Mouse (Mus musculus) embryonic facial prominence, embryonic 14.5 days (tissue): ENCODE measurements around the gene Atg16l1. TPM values are rescaled to one million over a fixed set of nuclear protein-coding genes. Genes with fewer than 3 reads are reported as not detected.
"Not testable (repeated sequence)": the region's sequence is repeated elsewhere in the genome, so short reads cannot be mapped to it uniquely, and the experiment has no call there.

Experiments
- ATAC-seq: fragments of 200-750 bp; cut with Nextera tagmentation; 2 replicates; pipeline ENCODE4 v1.8.0; 2017; ENCODE audit warnings: low read depth, moderate number of reproducible peaks, moderate TSS enrichment
- DNase-seq: peaks from one replicate; pipeline ENCODE4 v3.0.0-alpha.2; 2015; ENCODE audit warnings: low spot score
- H3K27ac ChIP-seq: fragments of 300-500 bp; sonication (generic); replicated peaks from 2 replicates; pipeline ENCODE4 v1.5.1; 2014; ENCODE audit warnings: low read depth, mild to moderate bottlenecking, low read length, moderate library complexity
- H3K27me3 ChIP-seq: fragments of 300-500 bp; sonication (generic); replicated peaks from 2 replicates; pipeline ENCODE4 v1.6.1; 2014; ENCODE audit warnings: low read length; ENCODE audit not compliant: control insufficient read depth, insufficient read depth
- H3K36me3 ChIP-seq: fragments of 300-500 bp; sonication (generic); 2 replicates; pipeline ENCODE4 v1.6.1; 2014; ENCODE audit warnings: low read length, mixed read lengths; ENCODE audit not compliant: control insufficient read depth, insufficient read depth
- H3K4me1 ChIP-seq: fragments of 300-500 bp; sonication (generic); 2 replicates; pipeline ENCODE4 v1.6.1; 2014; ENCODE audit warnings: antibody characterized with exemption, low read length; ENCODE audit not compliant: control insufficient read depth, insufficient read depth
- H3K4me2 ChIP-seq: fragments of 300-500 bp; sonication (generic); 2 replicates; pipeline ENCODE4 v1.6.1; 2014; ENCODE audit warnings: low read depth, mild to moderate bottlenecking, low read length, moderate library complexity, mixed read lengths
- H3K4me3 ChIP-seq: fragments of 300-500 bp; sonication (generic); 2 replicates; pipeline ENCODE4 v1.5.1; 2014; ENCODE audit warnings: low read depth, mild to moderate bottlenecking, low read length
- H3K9ac ChIP-seq: fragments of 300-500 bp; sonication (generic); 2 replicates; pipeline ENCODE4 v1.6.1; 2014; ENCODE audit warnings: low read depth, mild to moderate bottlenecking, low read length, moderate library complexity, mixed read lengths
- H3K9me3 ChIP-seq: fragments of 300-500 bp; sonication (generic); 2 replicates; pipeline ENCODE4 v1.6.1; 2016; ENCODE audit warnings: low read length; ENCODE audit not compliant: control insufficient read depth
- WGBS: fragments of 180-500 bp; shearing (Covaris S2); extraction: QIAGEN DNeasy Blood & Tissue Kit; methylation state at CpG from one replicate; pipeline ENCODE4 v1.1.7; 2014; 5-methylcytosine and 5-hydroxymethylcytosine counted together
- polyA plus RNA-seq: library from polyadenylated mRNA; unstranded; fragments of >200 nt; fragmentation: Nextera tagmentation; extraction: Ambion mirVana; gene quantifications from 2 replicates; pipeline ENCODE4 v1.2.1, GENCODE M21; 2014

The Atg16l1 gene
- polyA plus RNA-seq, 1 experiment from 2014 or later: 27.9 TPM

GRCm38 (mm10) chr1:87812061-87812460, 56.4 kb downstream of the Atg16l1 start:
- no peaks in the 10 kb centered on the region for H3K36me3 ChIP-seq
- no peak for ATAC-seq
- no peak overlapping the region for H3K27ac ChIP-seq
- no peak for DNase-seq
- no peak overlapping the region for H3K4me2 ChIP-seq
- H3K27me3 ChIP-seq: no peaks in the 10 kb centered on the region
- H3K4me3 ChIP-seq: no peak overlapping the region
- 83% methylated on average over 10 of the region's 10 CpGs for WGBS
- H3K9ac ChIP-seq: no peak overlapping the region
- no peaks in the 10 kb centered on the region; the same call in 1 of the 2 replicates for H3K4me1 ChIP-seq
- H3K9me3 ChIP-seq: no peaks in the 10 kb centered on the region

- Histone ChIP-seq H3K9me3 (no peaks in the 10 kb centered on the region), H3K4me1 (no peaks in the 10 kb centered on the region; the same call in 1 of the 2 replicates), H3K27ac (no peak overlapping the region), H3K4me3 (no peak overlapping the region), H3K9ac (no peak overlapping the region), H3K27me3 (no peaks in the 10 kb centered on the region), H3K4me2 (no peak overlapping the region), H3K36me3 (no peaks in the 10 kb centered on the region)
- 75% methylated on average over 6 of the region's 6 CpGs for WGBS
- no peak for DNase-seq
- no peak for ATAC-seq
Measured at GRCm38 (mm10) chr1:87813155-87813554, 57.5 kb downstream of the Atg16l1 start.

GRCm38 (mm10) chr1:87813681-87814080, 58.0 kb downstream of the Atg16l1 start:
- H3K4me1 ChIP-seq: no peaks in the 10 kb centered on the region; the same call in 1 of the 2 replicates
- H3K27me3 ChIP-seq: no peaks in the 10 kb centered on the region
- no peak overlapping the region for H3K4me3 ChIP-seq
- no peaks in the 10 kb centered on the region for H3K9me3 ChIP-seq
- no peak for ATAC-seq
- H3K27ac ChIP-seq: no peak overlapping the region
- no peak overlapping the region for H3K4me2 ChIP-seq
- H3K9ac ChIP-seq: no peak overlapping the region
- no peak for DNase-seq
- WGBS: 75% methylated on average over 7 of the region's 7 CpGs
- no peaks in the 10 kb centered on the region for H3K36me3 ChIP-seq

GRCm38 (mm10) chr1:87824420-87824995, 68.8 kb downstream of the Atg16l1 start:
- DNase-seq: no peak
- Histone ChIP-seq H3K9me3 (no peaks in the 10 kb centered on the region), H3K9ac (no peak overlapping the region), H3K4me2 (no peak overlapping the region), H3K36me3 (no peaks in the 10 kb centered on the region), H3K4me3 (no peak overlapping the region), H3K27me3 (no peaks in the 10 kb centered on the region), H3K27ac (no peak overlapping the region), H3K4me1 (no peaks in the 10 kb centered on the region)
- ATAC-seq: no peak
- WGBS: 90% methylated on average over 10 of the region's 10 CpGs

GRCm38 (mm10) chr1:87825281-87825680, 69.6 kb downstream of the Atg16l1 start:
- no peaks in the 10 kb centered on the region for H3K4me1 ChIP-seq
- WGBS: 83% methylated on average over 5 of the region's 5 CpGs
- H3K4me2 ChIP-seq: no peak overlapping the region
- no peak overlapping the region for H3K27ac ChIP-seq
- no peaks in the 10 kb centered on the region for H3K27me3 ChIP-seq
- DNase-seq (no peak), ATAC-seq (no peak)
- no peak overlapping the region for H3K4me3 ChIP-seq
- no peak overlapping the region for H3K9ac ChIP-seq
- no peaks in the 10 kb centered on the region for H3K9me3 ChIP-seq
- H3K36me3 ChIP-seq: no peaks in the 10 kb centered on the region

GRCm38 (mm10) chr1:87825991-87826390, 70.3 kb downstream of the Atg16l1 start:
- Histone ChIP-seq H3K27ac (no peak overlapping the region), H3K4me1 (no peaks in the 10 kb centered on the region), H3K9me3 (no peaks in the 10 kb centered on the region), H3K4me3 (no peak overlapping the region), H3K27me3 (no peaks in the 10 kb centered on the region), H3K9ac (no peak overlapping the region), H3K4me2 (no peak overlapping the region), H3K36me3 (no peaks in the 10 kb centered on the region)
- no peak for ATAC-seq
- 88% methylated on average over 6 of the region's 6 CpGs for WGBS
- DNase-seq: no peak

- WGBS: 57% methylated on average over 2 of the region's 2 CpGs
- Histone ChIP-seq H3K4me1 (no peaks in the 10 kb centered on the region), H3K27me3 (no peaks in the 10 kb centered on the region), H3K4me3 (no peak overlapping the region), H3K4me2 (no peak overlapping the region), H3K27ac (no peak overlapping the region), H3K36me3 (no peaks in the 10 kb centered on the region), H3K9me3 (no peaks in the 10 kb centered on the region), H3K9ac (no peak overlapping the region)
- DNase-seq: no peak
- ATAC-seq: no peak
Measured at GRCm38 (mm10) chr1:87826474-87826873, 70.8 kb downstream of the Atg16l1 start.

GRCm38 (mm10) chr1:87827476-87827875, 71.8 kb downstream of the Atg16l1 start:
- not testable (repeated sequence) for DNase-seq, H3K4me1 ChIP-seq, H3K36me3 ChIP-seq, H3K4me3 ChIP-seq, H3K27ac ChIP-seq, H3K9ac ChIP-seq, H3K4me2 ChIP-seq, ATAC-seq, H3K27me3 ChIP-seq, H3K9me3 ChIP-seq
- WGBS: 82% methylated on average over 1 of the region's 1 CpGs

GRCm38 (mm10) chr1:87828185-87828584, 72.5 kb downstream of the Atg16l1 start:
- WGBS: 63% methylated on average over 9 of the region's 9 CpGs
- Histone ChIP-seq H3K4me2 (no peak overlapping the region), H3K9ac (no peak overlapping the region), H3K4me3 (no peak overlapping the region), H3K9me3 (no peaks in the 10 kb centered on the region), H3K27ac (no peak overlapping the region), H3K36me3 (no peaks in the 10 kb centered on the region), H3K27me3 (no peaks in the 10 kb centered on the region), H3K4me1 (no peaks in the 10 kb centered on the region)
- no peak for DNase-seq
- ATAC-seq: no peak
